ENCODE assay signal across 40 mouse cellular contexts in genomic region chr11:87904331-87904730, GRCm38 (mm10). TPM values are rescaled to one million over a fixed set of nuclear protein-coding genes. Genes with fewer than 3 reads are reported as not detected.
"Had no signal": no experiment of that assay in that cellular context is flagged by ENCODE, and none has a peak within 500 bp of the region (broad histone marks: within the 10 kb centered on the region; RNA-seq: fewer than 3 reads in every experiment).

No protein-coding gene starts in this region.

- H3K9me3 ChIP-seq: embryonic facial prominence, embryonic 10.5 days; embryonic facial prominence, embryonic 12.5 days; embryonic facial prominence, embryonic 13.5 days; embryonic facial prominence, embryonic 15.5 days; forebrain, embryonic 10.5 days; forebrain, embryonic 12.5 days; forebrain, embryonic 13.5 days; forebrain, embryonic 15.5 days had no signal

- DNase-seq: cerebellum, adult 2 months; cerebellum, adult 8-10 months; cerebellum, adult 9-10 months; cerebellum, adult 9-11 months; cerebellum, postnatal 10 days; cerebellum, postnatal 14 days; cerebellum, postnatal 25 days; cerebellum, postnatal 36 days; embryo, embryonic 11 days; forebrain, postnatal 0 days; gastrocnemius, adult 2 months; gastrocnemius, postnatal 10 days; gastrocnemius, postnatal 14 days; gastrocnemius, postnatal 25 days; gastrocnemius, postnatal 36 days; heart, adult 18-20 months; heart, adult 2 months had no signal

- H3K27ac ChIP-seq: embryonic facial prominence, embryonic 10.5 days; embryonic facial prominence, embryonic 12.5 days; embryonic facial prominence, embryonic 13.5 days; embryonic facial prominence, embryonic 15.5 days; forebrain, embryonic 10.5 days; forebrain, embryonic 12.5 days; forebrain, embryonic 13.5 days; forebrain, embryonic 15.5 days; gastrocnemius, adult 2 months; heart, adult 2 months had no signal

- H3K36me3 ChIP-seq: embryonic facial prominence, embryonic 10.5 days; embryonic facial prominence, embryonic 12.5 days; embryonic facial prominence, embryonic 13.5 days; embryonic facial prominence, embryonic 15.5 days; forebrain, embryonic 10.5 days; forebrain, embryonic 12.5 days; forebrain, embryonic 15.5 days had no signal

- H3K4me3 ChIP-seq: embryonic facial prominence, embryonic 10.5 days; embryonic facial prominence, embryonic 12.5 days; embryonic facial prominence, embryonic 13.5 days; embryonic facial prominence, embryonic 15.5 days; erythroblast, embryonic 14.5 days; forebrain, embryonic 10.5 days; forebrain, embryonic 12.5 days; forebrain, embryonic 13.5 days; forebrain, embryonic 15.5 days; gastrocnemius, adult 2 months; heart, adult 2 months had no signal

- H3K4me1 ChIP-seq: embryonic facial prominence, embryonic 10.5 days; embryonic facial prominence, embryonic 12.5 days; embryonic facial prominence, embryonic 13.5 days; embryonic facial prominence, embryonic 15.5 days; forebrain, embryonic 10.5 days; forebrain, embryonic 12.5 days; forebrain, embryonic 13.5 days; forebrain, embryonic 15.5 days had no signal

- H3K27me3 ChIP-seq: embryonic facial prominence, embryonic 13.5 days; embryonic facial prominence, embryonic 15.5 days; forebrain, embryonic 12.5 days; forebrain, embryonic 13.5 days; forebrain, embryonic 15.5 days had no signal

RNA-seq across cellular contexts. Expression of gene Olfr463, which starts 7.1 kb away (rescaled TPM):
- total RNA-seq: common myeloid progenitor, adult 5-6 weeks; forebrain, postnatal 0 days; gastrocnemius, adult 18-20 months; gastrocnemius, adult 2 months; gastrocnemius, adult 8-10 months; gastrocnemius, postnatal 10 days; gastrocnemius, postnatal 14 days; gastrocnemius, postnatal 25 days; gastrocnemius, postnatal 36 days; gastrocnemius, postnatal 4 days; granulocyte monocyte progenitor cell, adult 5-6 weeks; heart, adult 18-20 months; heart, adult 2 months; heart, adult 8-10 months had no signal
- polyA plus RNA-seq: cerebellum, adult 2 months; cortical plate, adult 2 months; embryonic facial prominence, embryonic 10.5 days; embryonic facial prominence, embryonic 11.5 days; embryonic facial prominence, embryonic 12.5 days; embryonic facial prominence, embryonic 13.5 days; embryonic facial prominence, embryonic 14.5 days; embryonic facial prominence, embryonic 15.5 days; erythroblast, embryonic 14.5 days; forebrain, embryonic 10.5 days; forebrain, embryonic 11.5 days; forebrain, embryonic 12.5 days; forebrain, embryonic 13.5 days; forebrain, embryonic 14.5 days; forebrain, embryonic 15.5 days; forebrain, embryonic 16.5 days; forebrain, postnatal 0 days; frontal cortex, adult 2 months; gonadal fat pad, adult 2 months; heart, adult 2 months had no signal

RNA-seq across cellular contexts. Expression of gene Olfr462, which starts 12.3 kb away (rescaled TPM):
- total RNA-seq: common myeloid progenitor, adult 5-6 weeks; forebrain, postnatal 0 days; gastrocnemius, adult 18-20 months; gastrocnemius, adult 2 months; gastrocnemius, adult 8-10 months; gastrocnemius, postnatal 10 days; gastrocnemius, postnatal 14 days; gastrocnemius, postnatal 25 days; gastrocnemius, postnatal 36 days; gastrocnemius, postnatal 4 days; granulocyte monocyte progenitor cell, adult 5-6 weeks; heart, adult 18-20 months; heart, adult 2 months; heart, adult 8-10 months had no signal
- polyA plus RNA-seq: cerebellum, adult 2 months; cortical plate, adult 2 months; embryonic facial prominence, embryonic 10.5 days; embryonic facial prominence, embryonic 11.5 days; embryonic facial prominence, embryonic 12.5 days; embryonic facial prominence, embryonic 13.5 days; embryonic facial prominence, embryonic 14.5 days; embryonic facial prominence, embryonic 15.5 days; erythroblast, embryonic 14.5 days; forebrain, embryonic 10.5 days; forebrain, embryonic 11.5 days; forebrain, embryonic 12.5 days; forebrain, embryonic 13.5 days; forebrain, embryonic 14.5 days; forebrain, embryonic 15.5 days; forebrain, embryonic 16.5 days; forebrain, postnatal 0 days; frontal cortex, adult 2 months; gonadal fat pad, adult 2 months; heart, adult 2 months had no signal

RNA-seq across cellular contexts. Expression of gene Olfr464, which starts 16.4 kb away (rescaled TPM):
- total RNA-seq: common myeloid progenitor, adult 5-6 weeks; forebrain, postnatal 0 days; gastrocnemius, adult 18-20 months; gastrocnemius, adult 2 months; gastrocnemius, adult 8-10 months; gastrocnemius, postnatal 10 days; gastrocnemius, postnatal 14 days; gastrocnemius, postnatal 25 days; gastrocnemius, postnatal 36 days; gastrocnemius, postnatal 4 days; granulocyte monocyte progenitor cell, adult 5-6 weeks; heart, adult 18-20 months; heart, adult 2 months; heart, adult 8-10 months had no signal
- polyA plus RNA-seq: cerebellum, adult 2 months; embryonic facial prominence, embryonic 10.5 days; embryonic facial prominence, embryonic 11.5 days; embryonic facial prominence, embryonic 13.5 days; erythroblast, embryonic 14.5 days; forebrain, embryonic 10.5 days; forebrain, embryonic 11.5 days; forebrain, embryonic 12.5 days; forebrain, embryonic 13.5 days; forebrain, embryonic 14.5 days; forebrain, embryonic 15.5 days; forebrain, embryonic 16.5 days; gonadal fat pad, adult 2 months; heart, adult 2 months had no signal

RNA-seq across cellular contexts. Expression of gene Epx, which starts 29.0 kb away (rescaled TPM):
- total RNA-seq: gastrocnemius, adult 18-20 months; gastrocnemius, adult 2 months; gastrocnemius, adult 8-10 months; gastrocnemius, postnatal 14 days; gastrocnemius, postnatal 25 days; gastrocnemius, postnatal 36 days; gastrocnemius, postnatal 4 days; heart, adult 18-20 months; heart, adult 2 months; heart, adult 8-10 months had no signal
- polyA plus RNA-seq: embryonic facial prominence, embryonic 10.5 days; embryonic facial prominence, embryonic 12.5 days; embryonic facial prominence, embryonic 14.5 days; forebrain, embryonic 10.5 days; forebrain, embryonic 13.5 days; forebrain, embryonic 16.5 days; heart, adult 2 months had no signal
